Mouse (Mus musculus) c-Kit-negative CD71-positive TER-119-positive erythroid progenitor cells, embryonic 14.5 days (primary cell): ENCODE data around the gene Fzr1.

Experiments
- DNase-seq: peaks from one replicate; pipeline ENCODE4 v3.0.0-alpha.2; 2013; ENCODE audit warnings: low read depth, low spot score

Fzr1 gene

DNA sequence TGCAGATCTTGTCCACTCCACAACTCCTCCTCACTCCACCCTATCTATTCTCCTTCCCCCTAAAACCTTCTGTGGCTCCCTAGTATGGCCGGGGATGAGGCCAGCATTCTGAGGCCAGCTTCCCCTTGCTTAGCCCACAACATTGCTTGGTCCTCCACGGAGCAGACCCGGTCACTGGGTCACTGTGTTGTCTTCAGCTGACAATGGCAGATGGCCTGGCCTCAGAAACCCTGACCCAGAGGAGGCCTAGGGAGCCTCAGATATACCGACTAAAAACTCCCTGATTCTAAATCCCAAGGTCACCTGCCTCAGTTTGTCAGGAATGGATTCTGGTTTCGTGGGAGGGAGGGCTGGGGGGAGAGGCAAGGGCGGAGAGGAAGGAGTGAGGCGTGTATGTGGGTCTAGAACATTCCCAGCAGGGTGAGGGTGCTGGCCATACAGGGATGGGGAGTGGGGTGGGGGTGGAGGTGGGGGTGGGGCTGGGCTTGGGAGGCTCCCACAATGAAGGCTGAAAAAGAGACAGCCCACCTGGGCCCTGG, 24.0 kb upstream of the Fzr1 start:
- DNase-seq = no peak

DNA sequence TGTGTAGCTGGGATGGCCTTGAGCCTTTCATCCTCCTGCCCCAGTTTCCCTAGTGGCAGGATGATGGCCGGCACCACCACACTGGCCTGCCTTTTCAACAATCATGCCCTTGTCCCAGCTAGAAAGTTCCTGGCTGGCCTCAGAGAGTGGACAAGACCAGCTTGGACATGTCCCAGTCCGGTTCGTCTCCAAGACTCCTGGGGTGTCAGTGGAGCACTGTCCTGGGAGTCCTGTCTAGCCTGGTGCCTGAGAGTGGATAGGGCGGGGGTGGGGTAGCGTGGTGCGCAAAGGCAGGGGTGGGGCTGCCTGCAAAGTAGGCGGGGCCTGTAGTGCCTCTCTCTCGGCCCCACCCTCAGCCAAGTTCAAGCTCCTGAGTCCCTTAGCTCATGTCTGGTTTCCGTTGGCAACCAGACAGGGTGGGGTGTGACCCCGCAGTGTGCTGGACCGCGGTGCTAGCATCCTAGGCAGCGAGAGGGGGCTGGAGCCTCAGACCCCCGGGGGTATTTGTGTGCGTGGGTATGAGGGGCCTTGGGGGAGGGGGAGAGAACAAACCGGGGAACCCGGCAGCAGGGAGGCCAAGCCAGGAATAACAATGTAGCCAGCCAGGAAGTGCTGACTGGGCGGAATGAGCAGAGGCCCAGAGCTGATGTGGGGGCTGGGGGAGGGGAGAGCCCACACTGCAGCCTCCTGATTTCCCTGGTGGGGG, 23.4 kb upstream of the Fzr1 start:
- peak; percentile 62 for DNase-seq

DNA sequence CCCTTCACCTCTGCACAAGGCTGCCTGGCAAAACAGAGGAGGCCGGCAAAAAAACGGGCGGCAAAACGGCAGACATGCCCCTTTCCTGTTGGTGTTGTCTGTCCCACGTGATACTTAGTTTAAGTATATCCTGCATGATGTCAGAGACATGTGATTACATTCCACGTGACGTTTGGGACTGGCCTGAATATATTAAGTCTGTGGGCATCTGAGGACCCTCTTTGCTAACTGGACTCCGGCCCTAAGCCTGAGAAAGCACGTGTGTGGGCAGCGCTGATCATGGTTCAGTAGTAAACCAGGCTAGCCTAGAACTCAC, 22.8 kb upstream of the Fzr1 start:
- DNase-seq = no peak

DNA sequence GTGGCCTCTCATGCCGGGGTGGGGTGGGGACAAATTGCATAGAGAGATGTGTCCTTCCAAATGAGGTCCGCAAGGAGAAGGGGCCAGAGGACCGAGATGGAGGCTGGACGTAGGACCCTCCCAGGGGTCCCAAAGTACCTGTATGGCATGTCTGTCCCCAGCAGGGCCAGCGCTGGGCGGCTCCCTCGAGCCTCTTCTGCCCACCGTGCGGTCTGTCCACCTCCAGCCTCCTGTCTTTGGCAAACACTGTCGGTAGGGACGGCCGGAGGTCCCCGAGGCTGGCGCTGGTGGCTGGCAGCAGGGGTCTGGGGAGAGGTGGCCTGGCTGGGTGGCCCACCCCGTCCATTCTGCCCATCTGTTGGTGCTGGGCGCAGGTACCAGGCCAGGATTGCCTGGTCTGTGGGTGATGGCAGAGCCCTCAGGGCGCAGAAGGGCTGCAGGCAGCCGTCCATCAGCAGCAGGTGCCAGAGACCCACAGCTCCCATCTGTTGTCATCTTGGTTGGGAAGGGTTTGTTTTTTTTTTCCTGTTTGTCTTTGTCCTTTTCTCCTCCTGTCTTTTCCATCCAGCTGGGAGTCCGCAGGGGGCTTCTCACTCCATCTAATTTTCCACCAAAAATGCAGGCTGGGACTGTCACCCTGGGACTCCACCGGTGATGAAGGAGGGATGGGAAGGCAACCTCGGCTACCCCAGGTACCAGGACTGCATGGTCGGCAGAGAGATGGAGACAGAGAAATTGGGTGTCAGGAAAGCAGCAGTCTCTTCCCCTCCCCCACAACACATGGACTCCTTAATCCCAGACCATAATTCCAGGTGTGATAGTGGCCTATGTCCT, 22.3 kb upstream of the Fzr1 start:
- no peak for DNase-seq

DNA sequence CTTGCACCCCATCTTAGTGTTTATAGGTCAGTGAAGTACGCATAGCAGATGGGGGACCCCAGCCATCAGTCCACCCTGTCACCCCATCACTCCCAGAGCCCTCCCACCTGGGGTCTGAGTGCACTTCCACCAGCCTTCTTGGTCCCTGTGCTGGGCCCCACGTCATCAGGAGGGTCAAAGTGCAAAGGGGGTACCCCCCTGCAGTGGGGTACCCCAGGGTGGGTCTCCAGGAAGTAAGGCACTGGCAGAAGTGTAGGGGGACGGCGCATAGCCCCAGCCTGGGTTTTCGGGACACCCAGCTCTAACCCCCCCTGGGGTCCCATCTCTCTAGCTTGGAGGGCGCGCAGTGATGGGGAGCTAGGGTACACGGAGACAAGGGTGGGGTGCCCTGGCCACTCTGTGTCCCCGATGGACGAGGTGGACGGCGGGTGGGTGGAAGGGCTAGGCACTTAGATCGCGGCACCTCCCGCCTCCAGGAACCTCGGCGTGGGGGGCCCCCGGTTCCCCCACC, 21.5 kb upstream of the Fzr1 start:
- no peak for DNase-seq

DNA sequence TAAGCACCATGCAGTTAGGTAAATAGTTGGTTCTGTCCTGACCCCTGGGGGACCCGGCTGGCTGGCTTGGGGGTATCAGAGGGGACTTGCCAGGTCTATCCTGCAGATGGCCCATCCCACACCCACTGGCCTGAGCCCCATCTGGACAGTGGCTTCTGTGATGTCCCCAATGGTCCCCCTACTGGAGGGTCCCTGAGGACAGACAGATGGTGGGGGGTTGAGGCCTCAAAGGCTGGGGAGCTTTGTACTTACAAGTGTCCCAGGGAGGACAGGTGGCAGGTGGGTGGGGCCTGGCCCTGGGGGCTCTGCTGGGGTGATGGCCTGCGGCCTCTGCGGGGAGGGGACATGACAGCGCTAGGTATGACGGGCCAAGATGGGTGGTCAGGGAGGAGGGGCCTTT, 21.0 kb upstream of the Fzr1 start:
- no peak for DNase-seq

DNA sequence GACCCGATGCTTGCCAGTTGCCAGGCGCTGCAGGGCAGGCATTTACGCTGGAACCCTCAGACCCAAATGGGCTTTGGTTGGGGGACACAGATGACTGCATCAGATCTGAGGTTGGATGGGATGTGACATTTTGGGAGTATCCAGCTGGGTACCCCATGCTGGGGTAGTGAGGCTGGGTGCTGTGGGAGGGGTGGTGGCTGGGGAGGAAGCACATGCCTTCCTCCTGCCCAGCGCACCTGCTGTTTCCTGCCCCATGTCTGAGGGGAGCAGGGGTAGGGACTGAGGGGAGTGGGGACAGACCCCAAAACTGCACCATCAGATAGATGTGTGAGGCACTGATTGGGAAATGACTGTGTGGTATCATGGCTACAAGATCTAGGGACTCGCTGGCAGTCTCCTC, 18.4 kb upstream of the Fzr1 start:
- DNase-seq = no peak

DNA sequence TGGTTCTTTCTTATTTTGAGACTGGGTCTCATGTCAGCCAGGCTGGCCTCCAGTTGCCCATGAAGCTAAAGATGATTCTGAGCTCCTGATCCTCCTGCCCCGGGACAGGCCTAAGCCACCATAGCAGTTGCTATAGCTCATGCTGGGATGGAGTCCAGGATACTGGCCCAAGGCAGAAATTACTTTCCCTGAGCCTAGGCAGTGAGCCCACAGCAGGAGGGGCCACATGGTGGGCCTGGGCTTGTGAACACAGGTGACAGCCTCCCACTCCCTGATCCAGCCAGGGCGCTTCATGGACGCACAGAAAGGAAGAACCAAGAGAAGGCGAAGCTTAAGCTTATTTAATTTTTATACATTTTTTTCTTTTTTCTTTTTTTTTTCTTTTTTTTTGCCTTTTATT, 17.5 kb upstream of the Fzr1 start:
- DNase-seq = no peak

DNA sequence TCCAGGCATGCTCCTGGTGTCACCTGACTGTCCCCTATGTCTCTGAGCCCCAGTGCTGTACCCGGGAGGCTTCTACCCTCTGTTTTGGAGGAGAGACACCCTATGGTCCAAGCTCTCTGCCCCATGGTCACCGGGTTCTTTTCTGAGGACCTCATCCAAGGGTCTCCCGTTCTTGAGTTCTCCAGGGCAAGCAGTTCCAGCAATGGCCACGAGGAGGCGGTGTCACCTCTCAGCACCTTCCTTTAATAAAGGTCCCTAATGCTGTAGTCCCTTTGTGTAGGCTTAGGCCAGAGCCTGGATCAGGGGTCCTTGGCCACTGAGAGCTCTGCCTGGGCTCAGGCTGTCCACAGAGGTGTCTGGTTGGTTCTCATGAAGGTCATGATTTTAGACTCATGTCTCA, 16.8 kb upstream of the Fzr1 start:
- no peak for DNase-seq

DNA sequence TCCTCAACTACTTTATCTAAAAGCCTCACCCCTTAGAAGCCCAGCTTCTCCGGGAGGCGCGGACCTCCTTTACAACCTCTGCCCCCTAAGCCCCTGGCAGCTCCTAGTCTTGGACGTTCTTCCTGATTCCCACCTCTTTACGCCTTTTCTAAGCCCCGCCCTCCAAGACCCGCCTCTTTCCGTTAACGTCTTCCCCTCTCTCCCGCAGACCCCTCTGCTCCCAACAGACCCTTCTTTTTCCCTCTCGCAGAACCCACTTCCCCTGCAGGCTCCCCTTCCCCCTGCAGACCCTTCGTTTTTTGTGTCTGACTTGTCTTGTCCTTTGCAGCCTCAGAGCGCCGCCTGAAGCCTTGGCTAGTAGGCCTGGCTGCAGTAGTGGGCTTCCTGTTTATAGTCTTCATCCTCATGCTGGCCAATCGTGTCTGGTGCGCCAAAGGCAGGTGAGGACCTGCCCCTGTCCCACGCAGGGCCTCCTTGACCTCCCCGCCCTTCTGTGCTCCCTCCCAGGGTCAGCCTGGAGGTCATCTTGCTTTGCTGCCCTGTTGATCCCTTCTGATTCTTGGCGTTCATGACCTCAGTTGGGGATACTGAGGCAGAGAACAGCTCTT, 15.2 kb upstream of the Fzr1 start:
- DNase-seq = no peak

DNA sequence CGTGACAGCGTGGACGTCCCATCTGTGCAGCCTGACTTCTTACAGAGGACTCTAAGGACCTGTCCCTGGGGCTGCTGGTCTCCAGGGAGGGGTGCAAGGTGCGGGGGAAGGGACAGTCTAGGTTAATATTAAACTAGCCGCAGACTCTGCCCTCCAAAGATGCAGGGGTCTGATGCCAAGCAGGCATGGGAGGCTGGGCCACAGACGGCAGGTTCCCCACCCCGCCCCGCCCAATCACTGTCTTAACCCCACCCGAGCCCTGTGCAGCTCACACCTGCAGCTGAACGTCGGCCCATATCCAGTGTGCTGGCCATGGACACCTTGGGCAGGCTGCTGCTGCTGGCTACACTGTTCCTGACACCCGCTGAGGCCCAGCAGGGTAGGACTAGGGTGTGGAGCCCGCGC, 14.5 kb upstream of the Fzr1 start, which contains the start of gene Smim24:
TSS of gene Smim24 (plus strand) at position 271 of the 405 bp plus-strand sequence.
- DNase-seq = no peak

DNA sequence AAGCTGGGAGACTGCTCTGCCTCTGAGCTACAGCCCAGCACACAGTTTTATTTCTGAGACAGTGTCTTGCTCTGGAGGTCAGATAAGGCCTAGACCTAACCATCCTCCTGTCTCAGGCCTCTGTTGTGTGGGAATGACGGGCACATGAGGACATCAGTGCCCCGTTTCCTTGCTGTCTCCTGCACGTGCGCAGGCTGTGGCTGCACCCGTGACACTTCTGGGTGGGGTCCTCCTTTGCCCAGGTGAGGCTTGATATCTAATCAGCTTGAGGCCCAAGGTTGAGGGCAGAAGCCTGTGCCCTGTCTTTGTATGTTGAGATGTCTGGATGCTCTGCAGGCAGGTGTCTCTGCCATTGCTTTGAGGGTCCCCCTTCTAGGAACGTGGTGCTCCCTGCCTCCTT, 14.0 kb upstream of the Fzr1 start:
- DNase-seq = no peak

DNA sequence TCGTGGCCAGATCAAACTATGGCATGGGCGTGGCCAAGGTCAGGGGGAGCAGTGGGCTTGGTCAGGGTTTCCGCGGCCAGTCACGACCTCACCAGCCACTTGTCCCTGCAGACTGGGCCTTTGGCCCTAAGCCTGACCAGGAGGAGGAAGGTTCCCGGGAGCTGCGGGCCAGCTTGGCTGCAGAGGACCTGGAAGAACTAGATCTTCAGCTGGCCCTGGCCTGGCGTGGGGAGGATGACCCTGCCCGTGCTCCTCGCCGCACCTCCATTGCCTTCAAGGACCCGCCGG, 12.3 kb upstream of the Fzr1 start:
- DNase-seq = no peak

DNA sequence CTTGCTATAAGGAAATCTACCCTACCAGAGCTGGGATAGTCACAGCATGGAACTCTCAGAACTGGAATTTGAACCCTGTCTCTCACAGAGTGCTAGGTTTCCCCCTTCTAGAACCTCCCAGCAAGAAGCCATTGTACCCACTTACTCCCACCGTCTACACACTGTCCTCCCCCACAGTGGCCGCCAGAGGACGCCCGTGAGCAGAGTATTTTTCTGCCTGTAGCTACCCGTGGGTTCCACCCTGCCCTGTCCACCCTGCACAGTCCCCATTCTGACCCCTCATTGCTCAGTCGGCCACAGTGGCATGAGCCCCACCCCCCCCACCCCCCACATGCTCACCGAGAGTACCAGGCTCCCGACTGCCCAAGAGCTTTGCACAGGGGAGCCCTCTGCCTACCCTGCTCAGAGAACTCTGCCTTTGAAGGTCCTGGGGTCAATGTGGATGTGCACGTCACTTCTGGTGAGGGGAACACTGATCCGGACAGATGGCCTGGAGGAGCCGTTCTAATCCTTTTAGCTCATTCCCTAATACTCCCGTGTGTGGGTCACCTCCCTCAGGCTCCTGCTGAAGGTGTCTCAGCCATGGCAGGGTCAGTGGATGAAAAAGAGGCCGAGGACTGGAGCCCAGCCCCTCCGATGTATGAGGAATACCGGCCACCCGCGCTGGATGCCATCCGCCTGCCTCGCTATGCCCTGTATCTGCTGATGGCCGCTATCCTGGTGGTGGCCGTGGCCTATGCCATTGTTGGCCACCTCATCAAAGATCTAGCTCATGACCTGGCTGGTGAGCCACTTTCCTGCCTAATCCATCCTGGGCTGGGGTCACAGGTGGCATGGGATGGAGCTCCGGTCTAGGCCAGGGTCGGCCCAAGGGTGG, 11.7 kb upstream of the Fzr1 start:
- DNase-seq = no peak

DNA sequence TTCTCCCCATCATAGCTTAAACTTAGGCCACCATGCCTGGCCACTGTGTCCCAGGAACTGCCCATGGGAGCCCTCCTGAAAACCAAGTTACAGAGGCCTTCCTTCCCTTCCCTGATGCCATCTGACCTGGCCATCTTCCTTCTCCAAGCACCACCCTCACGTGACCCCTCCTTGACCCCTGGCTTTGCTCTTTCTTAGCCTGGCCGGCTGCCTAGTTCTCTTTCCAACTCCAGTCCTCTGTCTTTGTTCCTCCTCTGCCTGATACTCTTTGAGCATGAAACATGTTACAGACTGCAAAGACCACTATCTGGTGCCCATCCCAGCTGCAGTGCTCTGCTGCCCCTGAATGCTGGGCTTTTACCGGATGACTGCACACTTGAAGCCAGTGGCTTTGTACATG, 11.1 kb upstream of the Fzr1 start:
- DNase-seq = no peak

DNA sequence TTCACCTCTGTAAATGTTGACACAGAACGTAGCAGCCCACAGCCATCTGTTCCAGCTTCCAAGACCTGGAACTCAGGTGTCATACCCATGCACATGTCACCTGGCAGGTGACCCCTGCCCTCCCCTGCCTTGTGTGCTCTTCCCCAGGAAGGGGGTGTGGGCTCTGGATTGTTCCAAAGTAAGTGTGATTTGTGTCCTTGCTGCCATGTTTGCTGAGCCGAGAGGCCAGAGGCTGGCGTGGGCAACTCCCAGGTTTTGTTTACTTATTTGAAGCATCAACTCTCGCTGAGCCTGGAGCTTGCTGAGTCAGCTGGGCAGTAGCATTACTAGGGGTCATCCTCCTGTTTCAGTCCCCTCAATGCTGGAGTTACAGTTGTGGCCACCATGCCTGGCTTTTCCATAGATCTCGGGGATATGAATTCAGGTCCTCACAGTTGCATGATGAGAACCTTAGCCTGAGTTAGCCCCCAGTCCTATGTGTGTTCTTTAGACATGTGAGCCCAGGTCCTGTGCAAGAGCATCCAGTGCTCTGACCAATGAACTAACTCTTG, 10.3 kb upstream of the Fzr1 start, which contains the start of gene Gm48552:
TSS of gene Gm48552 (plus strand) at position 501 of the 551 bp plus-strand sequence.
- no peak for DNase-seq

DNA sequence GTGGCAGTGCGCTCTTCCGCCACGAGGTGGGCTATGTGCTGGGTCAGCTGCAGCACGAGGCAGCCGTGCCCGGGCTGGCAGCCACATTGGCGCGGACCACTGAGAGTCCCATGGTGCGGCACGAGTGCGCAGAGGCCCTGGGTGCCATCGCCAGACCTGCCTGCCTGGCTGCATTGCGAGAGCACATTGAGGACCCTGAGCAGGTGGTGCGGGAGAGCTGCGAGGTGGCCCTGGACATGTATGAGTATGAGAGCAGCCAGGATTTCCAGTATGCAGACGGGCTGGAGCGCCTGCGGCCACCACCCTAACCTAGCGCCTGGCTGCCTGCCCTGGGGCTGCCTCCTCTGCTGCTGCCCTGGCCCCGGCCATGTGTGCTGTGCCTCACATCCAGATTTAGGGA, 9.4 kb upstream of the Fzr1 start:
- DNase-seq = no peak

DNA sequence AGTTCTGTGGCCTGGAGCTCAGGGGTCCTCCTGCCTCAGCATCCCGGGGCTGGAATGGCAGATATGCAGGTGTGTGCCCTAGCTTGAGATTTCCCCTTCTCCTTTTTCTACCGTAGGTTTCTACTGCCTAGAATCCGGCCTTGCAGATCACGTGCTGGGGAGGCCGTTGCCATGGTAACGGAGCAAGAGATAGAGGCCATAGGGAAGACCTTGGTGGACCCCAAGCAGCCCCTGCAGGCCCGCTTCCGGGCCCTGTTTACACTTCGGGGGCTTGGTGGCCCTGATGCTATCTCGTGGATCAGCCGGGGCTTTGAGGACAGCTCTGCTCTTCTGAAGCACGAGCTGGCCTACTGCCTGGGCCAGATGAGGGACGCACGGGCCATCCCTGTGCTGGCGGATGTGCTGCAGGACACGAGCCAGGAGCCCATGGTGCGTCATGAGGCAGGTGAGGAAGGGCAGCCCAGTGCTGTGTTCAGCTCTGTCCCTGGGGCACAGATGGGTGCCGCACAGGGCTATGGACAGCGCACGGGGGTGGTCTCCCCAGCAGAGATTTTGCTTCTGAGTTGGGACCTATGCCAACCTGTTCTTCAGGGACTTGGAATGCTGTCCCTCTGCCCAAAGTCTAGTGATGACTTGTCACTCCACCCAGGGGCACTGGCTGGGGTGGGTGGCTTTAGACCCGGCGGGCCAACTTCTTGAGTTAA, 7.4 kb upstream of the Fzr1 start:
- DNase-seq = no peak

DNA sequence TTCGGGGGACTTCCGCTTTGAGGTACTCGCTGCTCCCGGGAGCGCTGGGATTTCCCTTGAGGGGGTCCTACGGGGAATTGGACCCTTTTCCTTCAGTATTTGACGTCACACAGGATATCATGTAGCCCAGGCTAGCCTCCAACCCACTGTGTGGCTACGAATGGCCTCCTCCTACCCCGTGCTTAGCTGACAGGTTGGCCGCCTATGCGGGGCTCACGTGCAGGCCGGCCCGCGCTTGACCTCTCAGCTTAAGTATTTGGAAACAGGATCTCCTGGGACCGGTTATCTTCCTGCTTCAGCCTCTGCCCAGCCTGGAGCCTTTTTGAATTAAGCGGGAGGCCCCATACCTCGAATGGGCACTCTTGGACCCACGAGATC, 6.3 kb upstream of the Fzr1 start:
- DNase-seq = no peak

DNA sequence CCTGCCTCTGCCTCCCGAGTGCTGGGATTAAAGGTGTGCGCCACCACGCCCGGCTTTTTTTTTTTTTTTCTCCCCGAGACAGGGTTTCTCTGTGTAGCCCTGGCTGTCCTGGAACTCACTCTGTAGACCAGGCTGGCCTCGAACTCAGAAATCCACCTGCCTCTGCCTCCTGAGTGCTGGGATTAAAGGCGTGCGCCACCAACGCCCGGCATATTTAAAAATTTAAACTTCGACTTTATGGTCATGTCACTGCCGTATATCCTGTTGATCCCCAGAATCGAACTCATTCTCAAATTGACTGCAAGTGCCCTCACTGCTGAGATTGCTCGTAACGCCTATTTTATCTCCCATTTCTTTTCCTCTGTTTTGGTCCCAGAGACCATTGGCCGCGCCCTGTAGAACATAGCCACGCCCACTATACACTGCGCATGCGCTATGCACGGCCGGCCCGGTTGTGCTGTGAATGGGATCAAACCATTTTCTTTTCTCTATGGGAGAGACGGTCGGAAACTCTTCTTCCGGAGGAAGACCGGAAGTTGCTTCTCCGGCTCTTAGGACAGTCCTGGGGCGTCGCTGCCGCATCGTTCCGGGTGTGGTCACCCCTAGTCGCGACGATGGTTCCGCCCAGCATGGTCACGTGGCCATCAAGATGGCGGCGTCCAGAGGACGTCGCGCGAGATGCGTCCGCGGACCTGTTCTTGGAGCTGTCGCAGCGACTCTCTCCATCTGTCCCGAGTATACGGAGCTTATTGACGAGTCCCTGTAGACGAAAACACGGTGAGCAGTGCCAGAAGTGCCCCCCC, 5.7 kb upstream of the Fzr1 start, which contains the start of the genes Dohh and Gm48551:
TSS of gene Dohh (plus strand) at position 627 of the 803 bp plus-strand sequence.
TSS of gene Gm48551 (plus strand) at position 665 of the 803 bp plus-strand sequence.
- peak; percentile 100 for DNase-seq
